Mouse (Mus musculus): ENCODE results near the gene Rubcnl.

Gene Rubcnl

DNA sequence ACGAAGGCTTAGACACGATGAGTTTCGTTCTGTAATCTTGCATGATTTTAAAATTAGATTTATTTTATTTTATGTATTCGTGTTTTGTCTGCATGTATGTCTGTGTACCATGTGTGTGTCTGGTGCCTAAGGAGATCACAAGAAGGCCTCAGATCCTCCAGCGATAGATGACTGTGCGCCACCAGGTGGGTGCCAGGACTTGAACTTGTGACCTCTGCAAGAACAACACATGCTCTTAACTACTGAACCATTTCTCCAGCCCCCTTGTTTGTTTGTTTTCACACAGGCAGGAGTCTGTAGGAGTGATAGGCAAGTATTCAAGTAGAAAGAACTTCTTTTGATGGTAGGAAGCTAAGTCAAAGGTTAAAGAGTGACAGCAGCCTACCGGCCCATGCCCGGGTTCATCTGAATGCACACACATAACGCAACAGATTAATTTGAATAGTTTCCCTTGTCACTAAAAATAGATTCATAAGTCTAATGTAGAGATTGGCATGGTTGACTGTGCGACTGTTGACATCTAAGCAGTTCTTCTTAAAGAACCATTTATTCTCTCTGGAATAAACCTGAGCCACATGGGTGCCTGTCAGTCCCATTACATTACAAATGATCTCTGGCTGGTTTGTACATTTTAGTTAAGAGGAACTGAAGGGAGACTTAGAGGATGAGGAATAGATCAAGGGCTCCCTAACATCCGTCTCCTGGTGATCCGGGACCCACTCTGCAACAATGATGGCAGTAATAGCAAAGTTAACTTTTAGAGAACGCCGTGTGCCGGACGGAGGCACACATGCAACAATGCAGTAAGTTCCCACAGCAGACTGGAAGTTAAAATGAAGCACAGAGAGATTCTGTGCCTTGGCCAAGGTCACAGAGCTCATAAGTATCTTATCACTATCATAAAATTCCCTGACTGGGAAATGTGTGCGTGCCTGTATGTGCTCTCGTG is 2.3 kb downstream of the Rubcnl start:
- no peak for DNase-seq

DNA sequence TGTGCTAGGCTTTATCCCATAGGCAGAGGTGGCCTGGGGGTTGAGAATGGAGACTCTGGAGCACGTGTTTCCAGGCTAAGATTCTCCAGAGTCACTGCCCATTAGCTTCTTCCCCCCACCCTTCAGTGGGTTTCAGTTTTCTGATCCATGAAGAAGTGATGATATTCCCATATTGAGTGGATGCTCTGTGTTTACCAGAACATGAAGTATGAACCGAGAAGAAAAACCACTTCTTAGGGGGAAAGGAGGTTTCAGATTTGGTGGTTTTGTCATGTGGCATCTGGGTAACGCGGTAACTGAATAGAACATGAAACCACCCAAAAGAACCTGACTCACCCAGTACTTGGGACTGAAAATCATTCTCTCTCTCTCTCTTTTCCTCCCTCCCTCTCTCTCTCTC is 3.0 kb downstream of the Rubcnl start:
- no peak for DNase-seq

DNA sequence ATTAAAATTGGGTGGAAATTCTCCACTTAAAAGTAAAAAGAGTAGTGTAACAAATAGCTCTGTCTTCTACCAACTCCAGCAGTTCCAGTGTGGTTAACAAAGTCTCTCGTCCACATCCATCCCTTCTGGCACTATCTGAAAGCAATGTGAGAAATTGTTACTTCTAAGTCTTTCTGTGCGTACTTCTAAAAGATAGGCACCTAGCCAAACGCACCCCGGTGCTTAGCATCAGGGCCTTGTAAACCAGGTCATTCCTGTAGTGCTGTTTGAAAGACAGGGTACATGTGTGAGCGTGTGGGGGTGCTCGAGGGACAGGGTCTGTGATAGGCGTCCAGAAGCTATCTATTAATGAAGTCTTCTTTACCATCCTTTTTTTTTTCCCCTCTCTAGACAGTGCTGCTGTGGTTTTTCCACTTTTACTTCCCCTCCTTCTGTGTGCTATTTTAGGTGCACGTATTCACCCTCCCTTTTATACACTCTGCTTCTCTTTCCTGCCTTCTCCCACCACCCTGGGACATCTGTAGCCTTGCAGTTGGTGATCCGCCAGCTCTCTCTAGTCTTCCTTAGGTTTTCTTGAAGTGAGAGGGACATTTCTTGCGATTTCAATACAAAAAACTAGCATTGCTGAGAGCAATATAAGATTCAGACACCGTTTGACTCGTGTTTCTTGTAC is 4.9 kb downstream of the Rubcnl start:
- DNase-seq, result no peak

DNA sequence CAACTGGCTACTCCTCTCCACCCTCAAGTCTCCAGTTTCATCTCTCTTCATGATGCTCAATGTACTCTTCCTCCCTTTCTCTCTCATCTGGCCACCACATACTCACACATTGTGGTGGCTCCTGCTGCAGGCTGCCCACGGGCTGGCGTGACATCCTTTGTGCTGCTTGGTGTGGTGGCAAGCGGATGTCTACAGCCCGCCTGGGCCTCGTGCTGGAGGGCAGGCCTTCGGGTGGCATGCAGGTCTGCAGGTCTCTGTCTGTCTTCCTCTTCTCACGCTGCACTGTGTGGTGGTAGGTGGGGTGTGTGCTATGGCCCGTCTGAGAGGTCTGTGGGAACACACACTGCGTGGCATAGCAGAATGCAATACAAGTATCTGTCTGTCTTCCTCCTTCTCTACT is 6.7 kb downstream of the Rubcnl start:
- DNase-seq, result no peak

DNA sequence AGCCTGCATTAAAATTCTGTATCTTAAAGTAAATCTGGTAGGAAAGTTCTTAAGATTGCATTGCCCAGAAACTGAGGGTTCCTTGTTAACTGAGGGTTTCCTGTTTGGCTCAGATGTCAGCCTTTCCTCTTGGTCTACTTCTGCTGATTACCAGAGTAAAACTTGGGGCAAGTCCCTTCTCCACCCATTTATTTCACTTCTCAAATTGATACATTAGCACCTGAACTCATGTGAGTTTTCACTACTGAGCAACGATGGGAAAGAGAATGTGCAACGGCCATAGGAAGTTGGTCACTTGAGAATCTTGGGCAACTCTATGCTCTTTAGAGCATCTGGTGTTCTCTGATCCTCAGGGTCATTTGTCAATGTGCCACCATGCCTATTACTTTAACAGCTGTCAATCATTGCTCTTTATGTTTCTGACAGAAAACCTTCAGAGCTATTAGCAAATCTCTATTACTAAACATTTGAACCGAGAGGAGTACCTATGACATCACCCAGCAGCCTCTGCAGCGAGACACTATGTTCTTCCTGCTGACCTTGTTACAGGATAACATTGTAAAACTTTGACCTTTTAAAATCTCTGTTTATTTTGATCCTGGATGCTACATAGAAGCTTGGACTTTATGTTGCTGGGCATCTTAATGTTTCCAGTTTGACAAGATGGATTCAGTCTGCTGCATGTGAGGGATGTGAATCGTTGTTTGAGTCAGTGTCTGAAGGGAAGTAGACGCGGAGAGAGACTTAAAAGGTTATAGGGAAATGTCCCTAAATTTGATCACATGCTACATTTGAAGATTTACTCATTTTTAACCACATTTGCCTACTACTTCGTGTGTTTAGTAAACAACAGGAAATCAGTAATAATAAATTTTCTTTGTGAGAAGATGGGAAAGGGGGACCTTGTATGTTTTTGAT is 9.2 kb downstream of the Rubcnl start:
- no peak for DNase-seq

DNA sequence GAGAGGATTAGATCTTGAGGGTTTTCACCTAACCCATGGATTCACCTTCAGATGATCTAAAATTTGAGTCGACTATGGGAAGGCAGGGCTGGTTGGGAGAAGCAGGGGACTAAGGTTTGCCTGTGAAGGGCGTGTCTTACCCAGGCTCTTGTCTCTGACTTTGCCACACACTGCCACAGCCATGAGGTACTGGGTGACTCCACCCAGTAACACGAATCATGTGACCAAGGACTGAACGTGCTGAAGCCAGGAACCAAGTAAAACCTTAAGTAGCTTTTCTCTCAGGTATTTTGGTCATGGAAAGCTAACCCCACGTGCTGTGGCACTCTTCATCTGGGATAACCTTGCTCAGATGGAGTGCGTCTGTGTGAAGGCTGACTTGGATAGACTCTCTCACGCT is 14.9 kb downstream of the Rubcnl start:
- DNase-seq, result no peak

DNA sequence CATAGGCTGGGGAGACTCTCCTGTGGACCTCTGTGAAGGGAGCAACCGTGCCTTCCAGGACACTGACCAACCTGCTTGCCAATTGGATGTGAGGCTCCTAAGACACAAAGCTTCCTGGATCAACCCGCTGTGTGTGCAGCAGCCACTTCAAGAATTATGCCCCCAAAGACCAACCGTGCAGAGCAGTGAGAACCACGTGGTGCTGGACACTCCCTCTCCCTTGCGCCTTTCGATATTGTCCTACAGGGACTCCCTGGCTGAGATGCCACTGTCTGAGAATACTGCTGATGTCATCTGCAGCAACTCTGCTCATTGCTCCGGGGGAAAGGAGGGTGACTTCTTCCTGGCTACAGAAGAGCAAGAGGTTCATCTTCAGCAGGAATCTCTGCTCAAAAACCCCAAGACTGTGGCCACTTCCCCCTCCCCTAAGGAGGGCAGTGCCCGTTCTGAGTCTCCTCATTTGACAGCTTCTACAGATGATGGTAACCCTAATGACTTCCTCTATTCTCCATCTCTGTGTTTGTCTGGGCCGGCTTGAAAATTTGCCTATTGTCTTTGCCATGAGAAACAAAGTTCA is 16.3 kb downstream of the Rubcnl start:
- DNase-seq, result no peak

DNA sequence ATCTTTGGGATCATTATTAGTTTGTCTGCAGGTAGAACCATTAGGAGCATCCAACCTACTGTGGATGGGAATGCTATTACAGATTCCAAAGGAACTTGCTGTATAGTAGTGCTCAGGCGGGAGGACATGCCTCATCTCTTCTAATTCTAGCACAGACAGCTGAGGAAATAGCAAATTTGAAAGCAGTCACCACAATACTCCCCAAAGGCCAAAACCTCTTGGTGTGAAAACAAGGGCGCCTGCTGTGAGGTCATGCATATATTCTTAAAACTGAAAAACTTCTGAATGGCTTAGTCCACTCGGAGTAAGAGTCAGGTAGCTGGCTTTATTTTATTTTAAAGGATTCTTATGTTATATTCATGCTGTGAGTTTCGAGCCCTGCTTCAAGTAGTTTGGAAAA is 16.9 kb downstream of the Rubcnl start:
- DNase-seq, result no peak

DNA sequence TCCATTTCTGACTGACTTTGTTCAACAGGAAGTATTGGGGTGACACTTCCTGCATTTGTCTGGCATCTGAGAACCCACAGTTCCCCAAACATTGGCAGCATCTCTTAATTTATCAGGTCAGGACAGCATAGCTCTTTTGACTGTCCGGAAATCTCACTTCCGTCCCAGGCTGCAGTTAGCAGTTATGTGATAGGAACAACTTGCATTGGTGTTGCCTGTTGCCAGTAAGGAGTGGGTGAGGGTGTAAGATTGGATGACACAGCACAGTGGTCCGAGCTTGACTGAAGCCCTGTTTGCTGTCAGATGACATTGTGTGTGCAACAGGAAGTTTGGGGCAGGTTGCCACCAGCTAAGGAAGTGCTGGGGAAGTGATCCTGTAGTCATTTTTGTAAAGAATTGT is 18.4 kb downstream of the Rubcnl start:
- DNase-seq, result no peak

DNA sequence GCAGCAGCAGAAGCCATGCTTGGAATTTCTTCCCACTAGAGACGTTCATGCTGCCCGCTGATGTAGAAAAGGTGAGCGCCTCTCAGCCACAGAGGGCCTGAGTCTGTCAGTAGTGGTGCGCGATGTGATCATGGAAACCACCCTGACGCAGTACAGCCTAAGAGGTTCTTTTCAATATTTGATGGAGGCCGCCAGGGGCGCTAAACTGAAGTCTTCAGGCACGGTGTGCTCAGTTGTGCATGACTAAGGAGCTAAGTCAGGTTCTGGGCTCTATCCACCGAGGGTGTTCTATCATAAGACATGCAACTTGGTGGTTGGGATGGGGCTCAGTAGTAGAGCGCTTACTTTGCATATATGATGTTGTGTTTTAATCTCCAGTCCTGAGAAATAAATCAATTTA is 19.6 kb downstream of the Rubcnl start:
- DNase-seq, result no peak

DNA sequence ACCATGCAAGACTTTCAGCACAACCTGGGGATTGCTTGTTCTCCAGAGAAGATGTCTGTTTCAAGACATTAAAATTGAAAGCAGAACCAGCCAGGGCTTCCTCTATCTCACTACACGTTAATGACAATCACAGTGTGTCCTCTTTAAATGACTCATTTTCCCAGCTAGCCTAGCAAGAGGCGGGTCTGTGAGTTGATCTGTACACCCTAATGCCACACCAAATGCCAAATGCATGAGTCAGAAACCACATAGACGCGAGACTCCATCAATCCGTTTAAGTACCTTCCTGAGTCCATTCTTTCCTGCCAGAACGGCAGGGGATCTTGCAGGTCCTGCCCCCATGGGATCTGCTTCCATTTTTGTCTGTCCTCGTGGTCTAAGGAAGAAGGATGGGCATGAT is 29.4 kb downstream of the Rubcnl start:
- no peak for DNase-seq

DNA sequence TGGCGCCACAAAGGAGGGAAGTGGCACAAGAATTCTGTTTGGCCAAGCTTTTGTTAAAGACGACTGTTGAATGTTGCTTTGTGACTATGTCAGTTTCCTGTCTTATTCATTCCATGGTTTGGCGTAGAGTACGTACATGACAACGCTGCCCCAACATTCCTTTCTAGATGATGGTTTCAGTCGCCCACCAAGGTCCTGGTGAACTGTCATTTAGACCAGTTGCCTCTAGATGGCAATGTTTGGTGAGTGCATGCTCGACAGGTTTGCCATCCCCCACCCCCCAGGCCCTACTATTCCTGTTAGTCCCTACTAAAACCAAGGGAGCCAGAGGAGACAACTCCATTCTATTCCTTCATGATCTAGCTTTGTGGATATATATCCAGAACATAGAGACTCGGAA is 36.6 kb downstream of the Rubcnl start:
- no peak for DNase-seq

DNA sequence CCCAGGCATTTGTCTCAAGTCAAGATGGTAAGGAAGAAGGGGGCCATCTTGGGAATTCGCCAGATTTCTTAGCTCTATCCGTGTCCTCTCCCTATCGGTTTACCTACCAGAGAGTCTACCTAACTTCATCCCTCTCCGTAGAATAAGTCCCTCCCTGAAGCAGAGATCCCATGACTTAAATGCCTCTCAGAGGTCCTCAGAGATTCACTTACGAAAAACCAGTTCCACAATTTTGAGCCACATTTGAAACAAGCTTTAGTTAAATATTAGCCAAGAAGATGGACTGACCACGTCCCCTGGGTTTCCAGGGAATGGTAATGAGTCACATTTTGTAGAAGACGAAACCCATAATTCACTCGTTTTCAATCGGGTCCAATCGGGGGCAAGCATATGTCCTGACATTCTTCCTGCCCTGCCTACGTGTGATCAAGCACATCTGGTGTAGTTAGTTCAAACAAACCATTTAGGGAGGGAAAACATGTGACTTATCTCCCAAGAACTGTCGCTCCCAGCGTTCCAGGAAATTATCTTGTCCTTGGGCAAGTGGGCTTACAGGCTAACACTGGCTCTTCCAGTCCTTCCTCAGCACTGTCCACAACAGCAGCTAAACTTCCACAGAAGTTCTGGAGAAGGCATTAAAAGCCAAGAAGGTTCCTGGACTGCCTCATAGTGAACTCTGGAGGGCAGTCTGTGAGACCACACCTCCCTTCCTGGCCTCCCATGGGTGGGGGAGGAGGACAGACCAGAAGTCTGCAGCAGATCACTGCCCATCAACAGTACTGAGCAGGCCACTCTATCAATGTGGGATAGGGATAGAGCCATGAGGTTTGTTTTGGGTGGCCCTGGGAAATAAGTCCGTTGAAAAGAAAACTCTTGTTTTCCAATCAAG is 38.9 kb downstream of the Rubcnl start:
- DNase-seq, result no peak

DNA sequence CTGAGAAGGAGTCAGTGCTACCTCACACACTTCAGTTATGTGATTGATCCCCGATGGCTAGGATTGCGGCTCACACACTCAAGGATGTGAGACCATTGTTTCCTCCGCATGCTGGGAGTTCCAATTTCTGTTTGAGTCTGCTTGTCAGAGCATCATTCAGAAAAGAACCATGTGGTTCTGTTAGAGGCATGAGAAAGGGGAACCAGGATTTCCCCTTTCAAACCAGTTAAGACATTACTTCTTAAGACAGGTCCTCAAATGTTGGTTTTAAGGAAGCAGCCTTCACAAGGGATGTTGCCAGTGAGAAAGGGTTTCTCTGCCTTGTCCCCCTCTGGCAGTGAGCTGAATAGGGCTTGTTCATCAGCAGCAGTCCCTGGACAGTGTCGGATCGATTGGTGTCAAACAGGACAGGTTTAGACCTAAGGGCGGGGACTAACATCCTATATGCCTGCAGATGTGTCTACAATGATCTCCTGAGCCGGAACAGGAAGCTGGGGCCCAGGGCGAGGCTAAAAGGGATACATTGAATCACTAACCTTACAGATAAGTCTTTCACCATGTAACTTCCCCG is 41.1 kb downstream of the Rubcnl start:
- no peak for DNase-seq

DNA sequence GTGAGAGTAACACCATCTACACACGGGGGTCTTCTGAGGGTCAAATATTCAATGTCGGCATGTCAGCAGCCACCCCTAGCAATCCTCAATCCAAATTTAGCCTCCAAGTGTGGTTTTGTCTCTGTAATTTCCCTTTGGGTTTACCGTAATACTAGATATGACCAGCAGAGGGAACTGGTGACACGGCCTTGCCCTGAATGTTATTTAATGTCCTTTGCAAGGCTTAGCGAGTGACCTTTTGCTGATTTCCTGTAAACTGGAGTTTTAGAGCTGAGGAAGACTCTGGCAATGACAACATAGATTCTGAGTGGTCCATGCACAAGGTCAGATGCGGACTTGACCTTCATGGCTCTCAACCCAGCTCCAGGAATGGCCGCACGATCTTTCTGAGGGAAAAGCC is 44.7 kb downstream of the Rubcnl start:
- peak; percentile 45 to 56 for DNase-seq

DNA sequence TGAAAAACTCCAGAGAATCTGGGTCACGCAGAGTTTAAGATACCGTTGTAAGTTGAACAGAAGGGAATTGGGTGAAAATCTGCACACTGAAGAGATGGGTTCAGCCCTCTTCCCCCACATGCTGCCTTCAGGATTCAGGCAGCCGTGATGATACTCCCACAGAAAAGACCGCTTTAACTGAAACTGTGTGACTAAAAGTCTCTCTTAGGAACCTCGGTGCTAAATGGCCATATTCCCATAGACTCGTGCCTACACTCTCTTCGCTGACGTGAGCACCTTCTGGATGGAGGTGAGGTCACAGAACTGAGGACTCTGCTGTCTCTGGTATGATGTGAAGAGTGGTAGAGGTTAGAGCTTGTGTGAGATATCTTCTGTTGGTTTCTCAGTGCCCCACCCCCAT is 48.1 kb downstream of the Rubcnl start:
- DNase-seq, result no peak

DNA sequence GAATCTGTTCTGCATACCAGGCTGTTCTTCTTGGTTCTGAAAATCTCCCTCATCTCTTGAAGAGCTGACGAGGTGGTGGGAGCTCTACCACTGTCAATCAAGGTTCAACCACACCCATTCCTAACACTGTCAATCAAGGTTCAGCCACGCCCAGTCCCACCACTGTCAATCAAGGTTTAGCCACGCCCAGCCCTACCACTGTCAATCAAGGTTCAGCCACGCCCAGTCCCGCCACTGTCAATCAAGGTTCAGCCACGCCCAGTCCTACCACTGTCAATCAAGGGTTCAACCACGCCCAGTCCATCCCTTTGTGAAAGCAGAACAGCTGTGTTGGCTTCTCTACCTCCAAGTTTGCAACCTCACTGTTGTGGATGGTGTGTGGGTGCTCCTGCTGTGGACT is 48.7 kb downstream of the Rubcnl start:
- DNase-seq, result no peak

DNA sequence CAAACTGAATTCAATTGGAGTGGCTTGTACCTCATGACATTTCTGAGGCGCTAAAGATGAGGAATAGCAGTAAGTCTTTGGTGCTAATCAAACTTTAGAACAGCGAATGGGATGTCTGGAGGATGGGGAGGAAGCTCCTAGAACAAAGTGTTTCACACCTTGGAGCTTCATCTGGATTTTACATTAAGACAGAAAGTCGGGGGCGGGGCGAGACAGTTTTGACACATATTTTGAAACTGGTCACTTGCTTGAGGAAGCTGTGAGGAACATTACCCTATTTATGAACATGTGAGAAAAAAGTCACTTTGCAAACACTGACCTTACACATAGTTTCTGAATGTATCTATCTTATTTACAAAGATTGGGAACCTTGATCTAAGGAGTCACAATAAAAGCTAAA is 49.4 kb downstream of the Rubcnl start:
- DNase-seq, result no peak

DNA sequence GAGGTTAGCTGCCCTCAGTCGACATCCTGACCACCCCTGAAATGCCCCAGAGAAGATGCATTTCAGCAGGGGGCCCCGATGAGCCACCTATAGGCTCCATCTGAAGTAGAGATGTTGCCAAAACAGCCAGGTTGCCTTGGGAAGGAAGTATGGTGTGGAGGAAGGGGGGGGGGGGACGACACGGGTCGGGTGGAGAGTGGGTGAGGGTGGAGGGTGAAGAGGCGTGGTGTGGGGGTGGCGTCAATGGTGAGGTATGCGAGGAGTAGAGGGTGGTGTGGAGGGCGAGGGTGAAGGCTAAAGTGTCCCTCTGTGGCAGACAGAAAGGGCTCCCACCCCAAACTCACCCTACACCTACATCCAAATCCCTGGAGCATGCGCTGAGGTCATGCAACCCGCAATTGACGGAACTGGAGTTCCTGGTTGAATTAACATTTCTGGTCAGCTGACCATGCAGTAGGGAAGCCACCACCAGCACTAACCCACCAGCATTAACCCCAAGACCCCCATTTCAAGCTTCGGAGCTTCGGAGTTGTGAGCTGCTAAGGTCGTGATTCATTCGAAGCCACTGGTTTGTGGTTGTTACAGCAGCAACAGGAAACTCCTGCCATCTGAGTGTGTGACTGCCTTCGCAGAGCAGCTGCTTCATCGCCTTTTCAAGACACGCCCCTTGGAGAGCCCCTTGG is 52.7 kb downstream of the Rubcnl start:
- no peak for DNase-seq

DNA sequence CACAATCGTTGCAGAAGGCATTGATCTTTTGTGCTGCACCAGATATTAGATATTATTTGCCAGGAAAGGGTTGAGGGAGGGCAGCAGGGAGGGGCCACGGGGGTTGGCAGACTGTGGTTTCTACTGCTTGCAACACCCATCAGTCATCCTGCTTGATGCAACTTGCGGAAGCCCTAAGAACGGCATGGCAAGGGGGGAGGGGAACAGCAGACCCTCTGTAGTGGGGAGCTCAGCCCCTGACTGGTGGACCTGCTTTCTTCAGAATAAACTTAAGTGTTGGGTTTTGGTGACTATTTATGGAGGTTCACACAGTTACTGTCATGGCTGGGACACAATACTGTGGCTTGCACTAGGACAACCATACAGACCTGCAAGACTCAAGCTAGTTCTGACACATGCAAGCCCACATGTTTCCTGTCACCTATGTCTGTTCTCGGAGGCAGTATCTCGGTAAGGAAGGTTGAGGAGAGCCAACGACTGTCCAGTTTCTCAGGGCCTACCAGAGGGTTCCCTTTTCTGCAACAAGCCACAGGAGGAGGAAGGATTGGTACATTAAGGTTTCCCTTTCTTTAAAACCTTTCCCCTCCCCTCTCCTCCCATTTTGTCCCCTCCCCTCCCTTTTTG is 53.6 kb downstream of the Rubcnl start:
- no peak for DNase-seq
